Comparison of ENCODE assay signal across 9 mouse cellular contexts in genomic region chr10:109496161-109496560, GRCm38 (mm10).
DNase-seq lines count a peak whose midpoint lies in the region; ATAC-seq lines count a peak whose summit lies in the region.
"Had no signal": no experiment of that assay in that cellular context is flagged by ENCODE, and none has a peak within 500 bp of the region (broad histone marks: within the 10 kb centered on the region; RNA-seq: fewer than 3 reads in every experiment).

No protein-coding gene starts in this region.

- no peaks in the 10 kb centered on the region for H3K27me3 ChIP-seq in forebrain, embryonic 13.5 days
- H3K27me3 ChIP-seq in forebrain, embryonic 11.5 days (ENCODE audit: control insufficient read depth, insufficient read depth, low read length), result no peaks in the 10 kb centered on the region
- no peaks in the 10 kb centered on the region for H3K27me3 ChIP-seq in hindbrain, embryonic 15.5 days
- H3K27me3 ChIP-seq: megakaryocyte, embryonic 14.5 days had no signal

- H3K36me3 ChIP-seq in forebrain, embryonic 13.5 days (ENCODE audit: poor library complexity, severe bottlenecking), result no peaks in the 10 kb centered on the region
- H3K36me3 ChIP-seq in forebrain, embryonic 11.5 days (ENCODE audit: control insufficient read depth, insufficient read depth, low read length), result no peaks in the 10 kb centered on the region
- no peaks in the 10 kb centered on the region for H3K36me3 ChIP-seq in hindbrain, embryonic 15.5 days

- H3K4me3 ChIP-seq in forebrain, embryonic 13.5 days, result no peak overlapping the region
- H3K4me3 ChIP-seq in forebrain, embryonic 11.5 days (ENCODE audit: low read depth, low read length), result no peak overlapping the region
- no peak overlapping the region for H3K4me3 ChIP-seq in hindbrain, embryonic 15.5 days
- H3K4me3 ChIP-seq: megakaryocyte, embryonic 14.5 days had no signal

- no peaks in the 10 kb centered on the region for H3K4me1 ChIP-seq in forebrain, embryonic 13.5 days
- no peaks in the 10 kb centered on the region for H3K4me1 ChIP-seq in forebrain, embryonic 11.5 days (replicated peaks; ENCODE audit: control insufficient read depth, insufficient read depth, low read length)
- H3K4me1 ChIP-seq in hindbrain, embryonic 15.5 days (replicated peaks), result 0 out of 2 replicates have a peak, but pooled peaks cover 5% of the 10 kb centered on the region
- H3K4me1 ChIP-seq: megakaryocyte, embryonic 14.5 days had no signal

- H3K9me3 ChIP-seq in forebrain, embryonic 13.5 days (replicated peaks), result no peaks in the 10 kb centered on the region
- H3K9me3 ChIP-seq in forebrain, embryonic 11.5 days (ENCODE audit: control insufficient read depth, low read length), result no peaks in the 10 kb centered on the region
- H3K9me3 ChIP-seq in hindbrain, embryonic 15.5 days, result no peaks in the 10 kb centered on the region

- peak; percentile 82 for ATAC-seq in forebrain, embryonic 13.5 days
- ATAC-seq in forebrain, embryonic 11.5 days (replicated peaks; ENCODE audit: low FRiP score), result no peak; the same call in 1 of the 2 replicates
- ATAC-seq in hindbrain, embryonic 15.5 days (ENCODE audit: low FRiP score, low read depth), result peak; percentile 74
- ATAC-seq in megakaryocyte-erythroid progenitor cell, adult 5-6 weeks (replicated peaks; ENCODE audit: low FRiP score, low TSS enrichment, poor library complexity, severe bottlenecking), result no peak

- H3K4me2 ChIP-seq in forebrain, embryonic 13.5 days, result no peak overlapping the region
- H3K4me2 ChIP-seq in forebrain, embryonic 11.5 days (ENCODE audit: low read depth, low read length, severe bottlenecking), result no peak overlapping the region
- no peak overlapping the region for H3K4me2 ChIP-seq in hindbrain, embryonic 15.5 days

- whole genome bisulfite sequencing in forebrain, embryonic 13.5 days, result 80% methylated on average over 10 of the region's 10 CpGs
- WGBS in forebrain, embryonic 11.5 days, result 83% methylated on average over 10 of the region's 10 CpGs
- 76% methylated on average over 10 of the region's 10 CpGs for WGBS in hindbrain, embryonic 15.5 days

- H3K9ac ChIP-seq in forebrain, embryonic 13.5 days, result no peak overlapping the region
- no peak overlapping the region for H3K9ac ChIP-seq in forebrain, embryonic 11.5 days (ENCODE audit: low read length)
- no peak overlapping the region for H3K9ac ChIP-seq in hindbrain, embryonic 15.5 days

- H3K27ac ChIP-seq in forebrain, embryonic 13.5 days, result no peak overlapping the region
- H3K27ac ChIP-seq in forebrain, embryonic 11.5 days (ENCODE audit: low read depth, low read length), result no peak overlapping the region
- no peak overlapping the region for H3K27ac ChIP-seq in hindbrain, embryonic 15.5 days (replicated peaks)

- DNase-seq in forebrain, embryonic 11.5 days (ENCODE audit: low spot score), result no peak
- peak; percentile 7 for DNase-seq in A20 (ENCODE audit: low read depth, low spot score)
- DNase-seq in cerebellum, postnatal 10 days, result peak; percentile 83 to 88
- DNase-seq in lung, postnatal 14 days, result peak; percentile 14
- DNase-seq in yolk sac, embryonic 10.5 days (ENCODE audit: low spot score), result no peak

Comparison
In these comparisons a context has a peak if more than half of its experiments do, and no peak if none do; other contexts are left out.
1. ATAC-seq: peak in forebrain, embryonic 13.5 days (single experiment) and hindbrain, embryonic 15.5 days (single experiment); none in forebrain, embryonic 11.5 days (single experiment) and megakaryocyte-erythroid progenitor cell, adult 5-6 weeks (single experiment).
2. DNase-seq: peak in A20 (single experiment), cerebellum, postnatal 10 days (2 of 2) and lung, postnatal 14 days (single experiment); none in forebrain, embryonic 11.5 days (single experiment) and yolk sac, embryonic 10.5 days (single experiment).